Mouse (Mus musculus) left cerebral cortex, adult 2 months (tissue): ENCODE measurements around the gene Tmem132d. TPM values are rescaled to one million over a fixed set of nuclear protein-coding genes. Genes with fewer than 3 reads are reported as not detected.

Experiments used
- DNase-seq, 2 experiments: peaks; one replicate each; pipeline ENCODE4 v3.0.0; 2021 to 2022; ENCODE audit warnings: low spot score in 2 of 2, mixed read lengths in 1 of 2; ENCODE audit errors: extremely low spot score in 1 of 2
- H3K27ac ChIP-seq: fragments of 200-600 bp; 2 replicates; pipeline ENCODE4 v1.8.1; 2022
- H3K4me3 ChIP-seq: fragments of 200-600 bp; 2 replicates; pipeline ENCODE4 v1.8.1; 2022
- CTCF ChIP-seq: fragments of 200-600 bp; IDR thresholded peaks from 2 replicates; pipeline ENCODE4 v1.8.1; 2022; ENCODE audit warnings: antibody characterized with exemption, mild to moderate bottlenecking, moderate library complexity
- intact Hi-C: fragments of 180-260 bp; cut with DNase I; formaldehyde crosslinking; loops from one replicate; pipeline ENCODE4 v1.15.1; 2025
- total RNA-seq, 2 experiments: library from RNA; stranded (reverse); gene quantifications; 2 replicates each; pipeline ENCODE4 v1.2.3; 2021

The Tmem132d gene
- total RNA-seq, 2 experiments from 2014 or later, result 57.7 to 59.9 TPM

GRCm38 (mm10) chr5:128404223-128404622 is 28.7 kb downstream of the Tmem132d start:
- Histone ChIP-seq H3K27ac (no peak overlapping the region), H3K4me3 (no peak overlapping the region)
- intact Hi-C loops, result no loop called here
- TF ChIP-seq CTCF, result peak; percentile 5
- DNase-seq, result no peak

GRCm38 (mm10) chr5:128392372-128392771 is 40.5 kb downstream of the Tmem132d start:
- no peak for DNase-seq
- H3K27ac ChIP-seq, result no peak overlapping the region
- peak; percentile 33 for TF ChIP-seq CTCF
- no peak overlapping the region for H3K4me3 ChIP-seq
- intact Hi-C loops, result no loop called here

GRCm38 (mm10) chr5:128389665-128390064 is 43.2 kb downstream of the Tmem132d start:
- peak; percentile 51 for TF ChIP-seq CTCF
- no peak for DNase-seq
- H3K27ac ChIP-seq, result no peak overlapping the region
- intact Hi-C loops, result no loop called here
- H3K4me3 ChIP-seq, result no peak overlapping the region

GRCm38 (mm10) chr5:128388358-128389141 is 44.3 kb downstream of the Tmem132d start:
- intact Hi-C loops, result no loop called here

GRCm38 (mm10) chr5:128369814-128370213 is 63.1 kb downstream of the Tmem132d start:
- no peak for TF ChIP-seq CTCF
- intact Hi-C loops, result loop anchor here (5.0 kb wide), 2 partner anchors 62 to 413 kb away; partner anchors contain the start of gene Tmem132d
- H3K27ac ChIP-seq, result no peak overlapping the region
- H3K4me3 ChIP-seq, result no peak overlapping the region
- no peak for DNase-seq

More at GRCm38 (mm10) chr5:128388358-128389141, 44.3 kb downstream of the Tmem132d start:
- no peak for DNase-seq
- TF ChIP-seq CTCF, result no peak
- no peak overlapping the region for H3K4me3 ChIP-seq
- no peak overlapping the region for H3K27ac ChIP-seq

- intact Hi-C loops, result loop anchor here (5.0 kb wide), 2 partner anchors 63 to 412 kb away; partner anchors contain the start of gene Tmem132d
- DNase-seq, result no peak
- H3K27ac ChIP-seq, result peak overlapping the region; percentile 45; the same call in 1 of the 2 replicates
- no peak overlapping the region for H3K4me3 ChIP-seq
- no peak for TF ChIP-seq CTCF
These were observed 63.8 kb downstream of the Tmem132d start for GRCm38 (mm10) chr5:128369111-128369510.

GRCm38 (mm10) chr5:128365261-128365985 is 67.5 kb downstream of the Tmem132d start:
- intact Hi-C loops, result loop anchor here (5.0 kb wide), 2 partner anchors 67 to 408 kb away; partner anchors contain the start of gene Tmem132d
- peak overlapping the region; percentile 13; the same call in 1 of the 2 replicates for H3K27ac ChIP-seq
- DNase-seq, result peak in 1 of 2 experiments; percentile 32
- no peak overlapping the region for H3K4me3 ChIP-seq
- TF ChIP-seq CTCF, result no peak

- peak in 1 of 2 experiments; percentile 48 for DNase-seq
- H3K4me3 ChIP-seq, result peak overlapping the region; percentile 6; the same call in 1 of the 2 replicates
- peak overlapping the region; percentile 36; the same call in 1 of the 2 replicates for H3K27ac ChIP-seq
- intact Hi-C loops, result loop anchor here (5.0 kb wide), 1 partner anchor 149 kb away; no protein-coding TSS in a partner anchor
- no peak for TF ChIP-seq CTCF
These were observed 71.8 kb downstream of the Tmem132d start for GRCm38 (mm10) chr5:128360946-128361675.

- Histone ChIP-seq H3K27ac (no peak overlapping the region), H3K4me3 (no peak overlapping the region)
- intact Hi-C loops, result no loop called here
- no peak for DNase-seq
- TF ChIP-seq CTCF, result no peak
These were observed 84.0 kb downstream of the Tmem132d start for GRCm38 (mm10) chr5:128348835-128349234.

GRCm38 (mm10) chr5:128336841-128337240 is 96.0 kb downstream of the Tmem132d start:
- TF ChIP-seq CTCF, result no peak

GRCm38 (mm10) chr5:128332766-128333165 is 100.1 kb downstream of the Tmem132d start:
- intact Hi-C loops, result no loop called here
- TF ChIP-seq CTCF, result no peak
- DNase-seq, result no peak
- Histone ChIP-seq H3K27ac (no peak overlapping the region), H3K4me3 (no peak overlapping the region)

More at GRCm38 (mm10) chr5:128336841-128337240, 96.0 kb downstream of the Tmem132d start:
- no peak for DNase-seq
- Histone ChIP-seq H3K27ac (no peak overlapping the region), H3K4me3 (no peak overlapping the region)
- intact Hi-C loops, result no loop called here
